Mouse (Mus musculus): ENCODE measurements around the gene Fgfr2.

GRCm38 (mm10) chr7:132067511-132067910 is 1055.6 kb downstream of the Fgfr2 start:
- TF ChIP-seq USF1 (IDR thresholded peaks at IDR 0.05; ENCODE audit: low read depth) (no peak), POLR2AphosphoS2 (IDR thresholded peaks at IDR 0.05; ENCODE audit: insufficient read length, low read depth) (no peak)
